Mouse (Mus musculus) left cerebral cortex, postnatal 10 days (tissue): ENCODE measurements around the gene Slc30a1. TPM values are rescaled to one million over a fixed set of nuclear protein-coding genes. Genes with fewer than 3 reads are reported as not detected.

Experiments used
- DNase-seq, 2 experiments: peaks; one replicate each; pipeline ENCODE4 v3.0.0; 2021 to 2022; ENCODE audit warnings: low spot score in 2 of 2, mixed read lengths in 1 of 2; ENCODE audit errors: extremely low spot score in 1 of 2
- intact Hi-C: fragments of 180-260 bp; cut with DNase I; formaldehyde crosslinking; loops from one replicate; pipeline ENCODE4 v1.15.1; 2025
- total RNA-seq, 2 experiments: library from RNA; stranded (reverse); gene quantifications; 2 replicates each; pipeline ENCODE4 v1.2.3; 2021

The Slc30a1 gene
- total RNA-seq, 2 experiments from 2014 or later = 26.8 to 29.0 TPM

- intact Hi-C loops = no loop called here
These were observed 23.4 kb downstream of the Slc30a1 start for GRCm38 (mm10) chr1:191929897-191930524.

GRCm38 (mm10) chr1:191930525-191931105 is 24.0 kb downstream of the Slc30a1 start:
- no peak for DNase-seq
- intact Hi-C loops = no loop called here

More at GRCm38 (mm10) chr1:191929897-191930524, 23.4 kb downstream of the Slc30a1 start:
- no peak for DNase-seq

- DNase-seq = peak in 1 of 2 experiments; percentile 75
- intact Hi-C loops = no loop called here
These were observed 25.9 kb downstream of the Slc30a1 start for GRCm38 (mm10) chr1:191932286-191932985.

DNA sequence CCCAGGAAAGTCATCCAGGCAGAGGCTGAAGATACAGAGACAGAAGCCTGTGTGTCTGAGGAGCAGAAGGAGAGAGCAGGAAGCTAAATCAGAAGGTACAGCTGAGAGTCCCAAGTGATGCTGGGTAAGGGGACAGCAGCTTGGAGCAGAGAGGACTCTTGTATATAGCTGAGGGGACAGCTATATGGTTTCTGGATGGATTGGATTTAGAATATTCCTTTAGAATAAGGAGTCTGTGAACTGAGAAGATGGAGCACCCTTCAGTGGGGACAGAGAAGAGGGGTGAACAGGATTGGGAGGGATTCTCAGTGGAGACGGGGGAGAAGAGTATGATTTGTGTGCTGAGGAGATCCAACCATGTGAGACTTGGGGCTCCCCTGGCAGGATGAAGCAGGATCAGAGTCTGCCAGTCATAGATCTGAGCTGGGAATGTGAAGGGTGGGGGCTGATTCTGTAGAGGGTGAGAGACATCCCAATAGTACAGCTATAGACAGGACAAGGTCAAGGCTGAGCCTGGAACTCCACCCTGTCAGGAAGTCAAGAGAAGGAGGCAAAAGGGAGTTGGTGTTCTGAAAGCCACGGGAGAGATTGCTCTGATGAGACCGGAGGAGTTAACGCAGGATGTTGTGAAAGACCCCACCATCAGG is 26.5 kb downstream of the Slc30a1 start:
- no peak for DNase-seq
- intact Hi-C loops = no loop called here

DNA sequence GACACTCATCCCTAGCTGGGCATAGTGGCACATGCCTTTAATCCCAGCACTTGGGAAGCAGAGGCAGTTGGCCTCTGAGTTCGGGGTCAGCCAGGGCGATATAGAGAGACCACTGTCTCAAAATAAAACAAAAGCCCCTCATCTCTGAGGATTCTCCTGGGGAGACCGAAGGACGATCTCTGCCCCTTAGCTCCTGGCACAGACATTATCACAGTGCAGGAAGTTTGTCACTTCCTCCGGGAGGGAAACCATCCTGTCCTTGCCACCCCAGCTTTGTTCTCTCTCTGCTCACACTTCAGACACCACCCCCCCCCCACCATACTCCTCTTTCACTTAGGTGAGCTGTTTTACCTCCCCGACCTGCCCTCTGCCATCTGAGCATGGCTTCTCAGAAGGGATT is 37.1 kb downstream of the Slc30a1 start:
- intact Hi-C loops = no loop called here
- no peak for DNase-seq

GRCm38 (mm10) chr1:191945341-191945740 is 38.8 kb downstream of the Slc30a1 start:
- intact Hi-C loops = no loop called here
- DNase-seq = no peak

- no peak for DNase-seq
- intact Hi-C loops = no loop called here
These were observed 39.2 kb downstream of the Slc30a1 start for GRCm38 (mm10) chr1:191945756-191946155.

- DNase-seq = peak in 1 of 2 experiments; percentile 46
- intact Hi-C loops = no loop called here
These were observed 39.7 kb downstream of the Slc30a1 start for GRCm38 (mm10) chr1:191946261-191946660.

DNA sequence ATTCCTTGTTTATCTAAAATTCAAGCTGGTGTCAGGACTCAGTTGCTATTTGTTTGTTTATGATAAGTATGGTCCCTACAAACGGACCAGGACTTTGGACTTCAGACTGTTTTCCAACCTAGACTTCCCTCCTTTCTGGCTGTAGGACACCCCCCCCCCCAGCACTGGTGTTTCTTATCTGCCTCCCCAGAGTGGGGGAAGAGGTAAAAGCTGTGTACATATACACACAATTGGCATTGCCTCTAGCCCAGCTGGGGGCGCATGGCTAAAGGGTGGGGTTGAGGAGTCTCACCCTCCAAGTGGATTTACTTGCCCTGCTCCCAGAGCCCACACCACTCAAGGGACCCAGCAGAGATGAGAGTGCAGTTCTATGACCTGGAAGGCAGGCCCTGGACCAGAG is 40.3 kb downstream of the Slc30a1 start:
- intact Hi-C loops = no loop called here
- no peak for DNase-seq

DNA sequence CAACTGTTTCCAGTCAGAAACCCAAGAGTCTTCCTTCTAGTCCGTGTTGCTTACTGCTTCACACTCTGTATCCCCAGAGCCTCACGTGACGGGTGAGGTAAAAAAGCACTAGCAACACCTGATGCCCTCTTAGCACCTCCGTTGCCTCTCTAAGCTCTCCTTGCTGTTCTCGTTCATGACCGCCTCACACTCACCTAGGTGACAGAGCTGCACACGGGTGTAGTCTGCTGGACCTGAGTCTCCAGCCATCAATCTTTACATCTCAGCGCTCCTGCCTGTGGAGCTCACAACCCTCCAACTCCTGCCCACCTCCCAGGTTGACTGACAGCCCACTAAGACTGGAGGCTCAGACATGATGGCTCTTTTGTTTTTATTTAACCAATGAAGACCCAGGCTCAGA is 41.2 kb downstream of the Slc30a1 start:
- DNase-seq = no peak
- intact Hi-C loops = no loop called here

DNA sequence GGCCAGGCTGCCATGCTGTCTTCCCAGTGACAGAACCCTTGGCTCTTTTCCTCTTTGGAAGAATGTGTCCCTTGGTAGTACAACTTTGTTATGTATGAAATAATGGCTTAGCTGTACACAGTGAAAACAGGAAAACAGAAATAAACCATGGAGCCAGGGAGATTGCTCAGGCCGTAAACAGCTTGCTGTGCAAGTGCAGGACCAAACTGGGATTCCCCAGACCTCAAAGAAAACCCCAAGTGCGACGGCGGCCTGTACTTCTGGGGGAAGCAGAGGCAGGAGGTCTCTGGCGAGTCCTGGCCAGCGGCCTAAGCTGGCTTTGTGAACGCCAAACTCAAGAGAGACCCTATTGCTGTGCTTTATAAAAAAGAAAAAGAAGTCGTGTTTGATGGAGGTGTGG is 42.0 kb downstream of the Slc30a1 start:
- intact Hi-C loops = no loop called here
- DNase-seq = peak in 1 of 2 experiments; percentile 63

- no peak for DNase-seq
- intact Hi-C loops = no loop called here
These were observed 44.0 kb downstream of the Slc30a1 start for GRCm38 (mm10) chr1:191950611-191951010.

- intact Hi-C loops = no loop called here
- peak; percentile 30 to 74 for DNase-seq
These were observed 46.3 kb downstream of the Slc30a1 start for GRCm38 (mm10) chr1:191952733-191953335.

- intact Hi-C loops = no loop called here
- peak in 1 of 2 experiments; percentile 77 for DNase-seq
These were observed 48.5 kb downstream of the Slc30a1 start for GRCm38 (mm10) chr1:191955101-191955500.

DNA sequence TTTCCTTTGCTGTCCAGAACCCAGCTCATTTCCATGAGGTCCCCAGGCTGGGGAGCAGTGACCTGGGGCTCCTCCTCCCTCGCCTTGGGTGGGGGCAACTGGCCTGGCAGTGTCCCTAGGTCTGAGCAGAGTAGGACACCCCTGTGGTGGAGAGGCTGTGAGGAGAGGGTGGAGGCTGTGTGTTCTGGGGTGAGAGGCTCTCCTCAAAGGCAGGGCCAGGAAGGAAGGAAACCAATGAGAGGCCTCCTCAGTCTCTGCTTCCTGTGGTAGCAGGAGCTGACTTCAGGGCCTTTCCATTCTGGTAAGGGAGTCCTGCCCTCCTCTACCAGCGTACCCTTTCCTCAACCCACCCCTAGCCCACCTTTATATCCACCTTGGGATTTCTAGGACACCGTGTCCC is 49.7 kb downstream of the Slc30a1 start:
- intact Hi-C loops = no loop called here
- peak in 1 of 2 experiments; percentile 67 for DNase-seq

GRCm38 (mm10) chr1:191956871-191957270 is 50.3 kb downstream of the Slc30a1 start:
- intact Hi-C loops = no loop called here
- peak in 1 of 2 experiments; percentile 55 for DNase-seq

GRCm38 (mm10) chr1:191957321-191957720 is 50.8 kb downstream of the Slc30a1 start:
- intact Hi-C loops = no loop called here
- DNase-seq = peak in 1 of 2 experiments; percentile 24

- intact Hi-C loops = no loop called here
- DNase-seq = no peak
These were observed 54.4 kb downstream of the Slc30a1 start for GRCm38 (mm10) chr1:191960946-191961345.
